Mouse (Mus musculus): Measurements from ENCODE around the gene Trmt2b.

GRCm38 (mm10) chrX:134303287-134303686, 26.5 kb upstream of the Trmt2b start:
- TF ChIP-seq CTCF (IDR thresholded peaks at IDR 0.05; ENCODE audit: extremely low read depth, insufficient read depth, insufficient read length, insufficient replicate concordance) (no peak), POLR2A (IDR thresholded peaks at IDR 0.05; ENCODE audit: low read depth, low read length) (no peak)
